Mouse (Mus musculus) stomach, embryonic 14.5 days (tissue): ENCODE data around the gene Zfp69. TPM values are rescaled to one million over a fixed set of nuclear protein-coding genes. Genes with fewer than 3 reads are reported as not detected.

ENCODE experiments used
- ATAC-seq: fragments of 200-750 bp; cut with Nextera tagmentation; 2 replicates; pipeline ENCODE4 v1.8.0; 2017; ENCODE audit warnings: low read depth, moderate TSS enrichment; ENCODE audit not compliant: insufficient number of reproducible peaks, insufficient read depth, low FRiP score
- H3K27ac ChIP-seq: fragments of 300-500 bp; sonication (generic); 2 replicates; pipeline ENCODE4 v1.5.1; 2014; ENCODE audit warnings: mild to moderate bottlenecking, low read length, moderate library complexity, mixed read lengths
- H3K27me3 ChIP-seq: fragments of 300-500 bp; sonication (generic); 2 replicates; pipeline ENCODE4 v1.6.1; 2014; ENCODE audit warnings: low read length, control low read depth, mixed read lengths; ENCODE audit not compliant: control insufficient read depth, insufficient read depth
- H3K36me3 ChIP-seq: fragments of 300-500 bp; sonication (generic); 2 replicates; pipeline ENCODE4 v1.6.1; 2014; ENCODE audit warnings: mild to moderate bottlenecking, control low read depth, low read length, moderate library complexity, mixed read lengths; ENCODE audit not compliant: control insufficient read depth, insufficient read depth
- H3K4me1 ChIP-seq: fragments of 300-500 bp; sonication (generic); 2 replicates; pipeline ENCODE4 v1.6.1; 2014; ENCODE audit warnings: low read length, control low read depth, mixed read lengths; ENCODE audit not compliant: control insufficient read depth, insufficient read depth
- H3K4me2 ChIP-seq: fragments of 300-500 bp; sonication (generic); replicated peaks from 2 replicates; pipeline ENCODE4 v1.6.1; 2014; ENCODE audit warnings: low read depth, low read length, control low read depth
- H3K4me3 ChIP-seq: fragments of 300-500 bp; sonication (generic); 2 replicates; pipeline ENCODE4 v1.5.1; 2014; ENCODE audit warnings: low read depth, low read length, control low read depth
- H3K9ac ChIP-seq: fragments of 300-500 bp; sonication (generic); replicated peaks from 2 replicates; pipeline ENCODE4 v1.6.1; 2014; ENCODE audit warnings: low read depth, mild to moderate bottlenecking, control low read depth, low read length, moderate library complexity, mixed read lengths
- H3K9me3 ChIP-seq: fragments of 300-500 bp; sonication (generic); 2 replicates; pipeline ENCODE4 v1.6.1; 2016; ENCODE audit warnings: low read depth, low read length, control low read depth; ENCODE audit not compliant: control insufficient read depth
- WGBS: fragments of 180-500 bp; shearing (Covaris S2); extraction: QIAGEN DNeasy Blood & Tissue Kit; methylation state at CpG from one replicate; pipeline ENCODE4 v1.1.7; 2014; 5-methylcytosine and 5-hydroxymethylcytosine counted together
- polyA plus RNA-seq: library from polyadenylated mRNA; unstranded; fragments of >200 nt; fragmentation: Nextera tagmentation; extraction: Ambion mirVana; gene quantifications from 2 replicates; pipeline ENCODE4 v1.2.1, GENCODE M21; 2014

The Zfp69 gene
- polyA plus RNA-seq, 1 experiment from 2014 or later, result 6.5 TPM

- H3K9me3 ChIP-seq, result no peaks in the 10 kb centered on the region
- H3K36me3 ChIP-seq, result no peaks in the 10 kb centered on the region
- H3K4me3 ChIP-seq, result no peak overlapping the region
- H3K4me1 ChIP-seq, result no peaks in the 10 kb centered on the region
- 80% methylated on average over 4 of the region's 4 CpGs for WGBS
- no peak overlapping the region for H3K9ac ChIP-seq
- H3K4me2 ChIP-seq, result no peak overlapping the region
- H3K27ac ChIP-seq, result no peak overlapping the region
- no peaks in the 10 kb centered on the region for H3K27me3 ChIP-seq
- no peak for ATAC-seq
Measured at GRCm38 (mm10) chr4:120914501-120914900, 37.0 kb downstream of the Zfp69 start.

GRCm38 (mm10) chr4:120913861-120914260 is 37.6 kb downstream of the Zfp69 start:
- no peak for ATAC-seq
- no peak overlapping the region for H3K4me2 ChIP-seq
- no peaks in the 10 kb centered on the region for H3K27me3 ChIP-seq
- no peaks in the 10 kb centered on the region for H3K36me3 ChIP-seq
- H3K4me1 ChIP-seq, result no peaks in the 10 kb centered on the region
- no peak overlapping the region for H3K27ac ChIP-seq
- H3K9me3 ChIP-seq, result no peaks in the 10 kb centered on the region
- no peak overlapping the region for H3K9ac ChIP-seq
- H3K4me3 ChIP-seq, result no peak overlapping the region
- WGBS, result 73% methylated on average over 1 of the region's 1 CpGs

- H3K27ac ChIP-seq, result no peak overlapping the region
- no peak overlapping the region for H3K9ac ChIP-seq
- no peak overlapping the region for H3K4me3 ChIP-seq
- no peaks in the 10 kb centered on the region for H3K4me1 ChIP-seq
- ATAC-seq, result no peak
- no peaks in the 10 kb centered on the region for H3K9me3 ChIP-seq
- 59% methylated on average over 8 of the region's 8 CpGs for WGBS
- H3K27me3 ChIP-seq, result no peaks in the 10 kb centered on the region
- H3K4me2 ChIP-seq, result no peak overlapping the region
- H3K36me3 ChIP-seq, result no peaks in the 10 kb centered on the region
Measured at GRCm38 (mm10) chr4:120913443-120913842, 38.1 kb downstream of the Zfp69 start.

- Histone ChIP-seq H3K4me3 (no peak overlapping the region), H3K27me3 (no peaks in the 10 kb centered on the region), H3K36me3 (no peaks in the 10 kb centered on the region), H3K27ac (no peak overlapping the region), H3K9ac (no peak overlapping the region), H3K4me1 (no peaks in the 10 kb centered on the region), H3K4me2 (no peak overlapping the region), H3K9me3 (no peaks in the 10 kb centered on the region)
- WGBS, result 46% methylated on average over 4 of the region's 4 CpGs
- ATAC-seq, result no peak
Measured at GRCm38 (mm10) chr4:120912866-120913265, 38.6 kb downstream of the Zfp69 start.

- 85% methylated on average over 6 of the region's 6 CpGs for WGBS
- Histone ChIP-seq H3K4me1 (no peaks in the 10 kb centered on the region), H3K9me3 (no peaks in the 10 kb centered on the region), H3K27ac (no peak overlapping the region), H3K36me3 (no peaks in the 10 kb centered on the region), H3K9ac (no peak overlapping the region), H3K4me3 (no peak overlapping the region), H3K4me2 (no peak overlapping the region), H3K27me3 (no peaks in the 10 kb centered on the region)
- ATAC-seq, result no peak
Measured at GRCm38 (mm10) chr4:120911086-120911485, 40.4 kb downstream of the Zfp69 start.

- H3K27ac ChIP-seq, result no peak overlapping the region
- ATAC-seq, result no peak
- H3K36me3 ChIP-seq, result no peaks in the 10 kb centered on the region
- H3K4me2 ChIP-seq, result no peak overlapping the region
- H3K9ac ChIP-seq, result no peak overlapping the region
- H3K4me1 ChIP-seq, result no peaks in the 10 kb centered on the region
- H3K27me3 ChIP-seq, result no peaks in the 10 kb centered on the region
- no peaks in the 10 kb centered on the region for H3K9me3 ChIP-seq
- 30% methylated on average over 15 of the region's 15 CpGs for WGBS
- H3K4me3 ChIP-seq, result no peak overlapping the region
Measured at GRCm38 (mm10) chr4:120909558-120910150, 41.8 kb downstream of the Zfp69 start.

- 74% methylated on average over 5 of the region's 5 CpGs for WGBS
- no peak overlapping the region for H3K27ac ChIP-seq
- H3K9me3 ChIP-seq, result no peaks in the 10 kb centered on the region
- H3K4me1 ChIP-seq, result no peaks in the 10 kb centered on the region
- no peak overlapping the region for H3K4me3 ChIP-seq
- H3K36me3 ChIP-seq, result no peaks in the 10 kb centered on the region
- no peaks in the 10 kb centered on the region for H3K27me3 ChIP-seq
- H3K9ac ChIP-seq, result no peak overlapping the region
- no peak for ATAC-seq
- no peak overlapping the region for H3K4me2 ChIP-seq
Measured at GRCm38 (mm10) chr4:120905644-120906043, 45.9 kb downstream of the Zfp69 start.

GRCm38 (mm10) chr4:120904533-120904932 is 47.0 kb downstream of the Zfp69 start:
- H3K27me3 ChIP-seq, result no peaks in the 10 kb centered on the region
- ATAC-seq, result no peak
- H3K9ac ChIP-seq, result no peak overlapping the region
- H3K9me3 ChIP-seq, result no peaks in the 10 kb centered on the region
- no peak overlapping the region for H3K27ac ChIP-seq
- H3K36me3 ChIP-seq, result no peaks in the 10 kb centered on the region
- H3K4me1 ChIP-seq, result no peaks in the 10 kb centered on the region
- H3K4me2 ChIP-seq, result no peak overlapping the region
- 23% methylated on average over 4 of the region's 4 CpGs for WGBS
- no peak overlapping the region for H3K4me3 ChIP-seq
